Mouse (Mus musculus): ENCODE data around the gene Ccnl1. TPM values are rescaled to one million over a fixed set of nuclear protein-coding genes. Genes with fewer than 3 reads are reported as not detected.

The Ccnl1 gene
- polyA plus RNA-seq, 1 experiment from 2014 or later = 125 TPM

GRCm38 (mm10) chr3:65935153-65935552, 22.9 kb downstream of the Ccnl1 start:
- DNase-seq (ENCODE audit: low spot score) = no peak
- Histone ChIP-seq H3K4me2 (ENCODE audit: low read depth, low read length) (no peak overlapping the region), H3K36me3 (replicated peaks; ENCODE audit: control insufficient read depth, insufficient read depth, low read depth, low read length) (no peaks in the 10 kb centered on the region), H3K27me3 (ENCODE audit: control insufficient read depth, insufficient read depth, low read length) (no peaks in the 10 kb centered on the region), H3K4me3 (ENCODE audit: low read depth, low read length) (no peak overlapping the region), H3K4me1 (ENCODE audit: control insufficient read depth, insufficient read depth, low read length) (no peaks in the 10 kb centered on the region), H3K9me3 (replicated peaks; ENCODE audit: control insufficient read depth, low read length) (no peaks in the 10 kb centered on the region), H3K9ac (replicated peaks; ENCODE audit: low read length) (no peak overlapping the region), H3K27ac (replicated peaks; ENCODE audit: low read depth, low read length) (no peak overlapping the region)
- no peak for ATAC-seq (replicated peaks; ENCODE audit: insufficient number of reproducible peaks, low FRiP score, low TSS enrichment, low read depth)
- 88% methylated on average over 4 of the region's 4 CpGs for WGBS

DNA sequence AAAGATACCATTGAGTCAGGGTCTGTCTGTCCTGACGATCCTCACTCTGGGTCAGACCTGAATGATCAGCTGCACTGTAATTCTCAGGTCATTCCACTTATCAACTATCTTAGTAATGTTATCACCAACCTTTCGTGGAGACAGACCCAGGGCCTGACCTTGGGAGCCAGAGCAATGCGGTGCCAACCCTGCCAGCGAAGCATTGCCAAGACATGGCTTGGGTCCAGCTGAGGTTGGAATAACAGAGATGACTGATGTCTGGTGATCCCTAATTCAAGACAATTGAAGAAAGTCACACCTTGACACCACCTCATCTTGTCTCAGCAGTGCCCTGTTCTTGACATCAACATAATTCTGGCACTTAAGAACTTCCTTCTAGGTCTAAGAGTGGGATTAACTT, 24.3 kb downstream of the Ccnl1 start:
- no peak overlapping the region for H3K9ac ChIP-seq (replicated peaks; ENCODE audit: low read length)
- no peak overlapping the region for H3K4me3 ChIP-seq (ENCODE audit: low read depth, low read length)
- no peaks in the 10 kb centered on the region for H3K27me3 ChIP-seq (ENCODE audit: control insufficient read depth, insufficient read depth, low read length)
- H3K9me3 ChIP-seq (replicated peaks; ENCODE audit: control insufficient read depth, low read length) = no peaks in the 10 kb centered on the region
- 84% methylated on average over 4 of the region's 4 CpGs for WGBS
- ATAC-seq (replicated peaks; ENCODE audit: insufficient number of reproducible peaks, low FRiP score, low TSS enrichment, low read depth) (no peak), DNase-seq (ENCODE audit: low spot score) (no peak)
- no peak overlapping the region for H3K4me2 ChIP-seq (ENCODE audit: low read depth, low read length)
- no peaks in the 10 kb centered on the region for H3K36me3 ChIP-seq (replicated peaks; ENCODE audit: control insufficient read depth, insufficient read depth, low read depth, low read length)
- H3K27ac ChIP-seq (replicated peaks; ENCODE audit: low read depth, low read length) = no peak overlapping the region
- H3K4me1 ChIP-seq (ENCODE audit: control insufficient read depth, insufficient read depth, low read length) = no peaks in the 10 kb centered on the region

GRCm38 (mm10) chr3:65931542-65931941, 26.5 kb downstream of the Ccnl1 start:
- Histone ChIP-seq H3K9ac (replicated peaks; ENCODE audit: low read length) (no peak overlapping the region), H3K4me3 (ENCODE audit: low read depth, low read length) (no peak overlapping the region), H3K9me3 (replicated peaks; ENCODE audit: control insufficient read depth, low read length) (no peaks in the 10 kb centered on the region), H3K4me1 (ENCODE audit: control insufficient read depth, insufficient read depth, low read length) (no peaks in the 10 kb centered on the region), H3K36me3 (replicated peaks; ENCODE audit: control insufficient read depth, insufficient read depth, low read depth, low read length) (no peaks in the 10 kb centered on the region), H3K27me3 (ENCODE audit: control insufficient read depth, insufficient read depth, low read length) (no peaks in the 10 kb centered on the region), H3K4me2 (ENCODE audit: low read depth, low read length) (no peak overlapping the region), H3K27ac (replicated peaks; ENCODE audit: low read depth, low read length) (no peak overlapping the region)
- ATAC-seq (replicated peaks; ENCODE audit: insufficient number of reproducible peaks, low FRiP score, low TSS enrichment, low read depth) = no peak
- WGBS = 84% methylated on average over 7 of the region's 7 CpGs
- DNase-seq (ENCODE audit: low spot score) = no peak

- 55% methylated on average over 8 of the region's 8 CpGs for WGBS
- no peak for DNase-seq (ENCODE audit: low spot score)
- no peaks in the 10 kb centered on the region for H3K36me3 ChIP-seq (replicated peaks; ENCODE audit: control insufficient read depth, insufficient read depth, low read depth, low read length)
- no peak overlapping the region for H3K4me2 ChIP-seq (ENCODE audit: low read depth, low read length)
- H3K27ac ChIP-seq (replicated peaks; ENCODE audit: low read depth, low read length) = no peak overlapping the region
- H3K4me3 ChIP-seq (ENCODE audit: low read depth, low read length) = no peak overlapping the region
- H3K4me1 ChIP-seq (ENCODE audit: control insufficient read depth, insufficient read depth, low read length) = no peaks in the 10 kb centered on the region
- H3K9ac ChIP-seq (replicated peaks; ENCODE audit: low read length) = no peak overlapping the region
- H3K27me3 ChIP-seq (ENCODE audit: control insufficient read depth, insufficient read depth, low read length) = no peaks in the 10 kb centered on the region
- no peaks in the 10 kb centered on the region for H3K9me3 ChIP-seq (replicated peaks; ENCODE audit: control insufficient read depth, low read length)
- no peak for ATAC-seq (replicated peaks; ENCODE audit: insufficient number of reproducible peaks, low FRiP score, low TSS enrichment, low read depth)
These were observed 27.4 kb downstream of the Ccnl1 start for GRCm38 (mm10) chr3:65930636-65931035.

DNA sequence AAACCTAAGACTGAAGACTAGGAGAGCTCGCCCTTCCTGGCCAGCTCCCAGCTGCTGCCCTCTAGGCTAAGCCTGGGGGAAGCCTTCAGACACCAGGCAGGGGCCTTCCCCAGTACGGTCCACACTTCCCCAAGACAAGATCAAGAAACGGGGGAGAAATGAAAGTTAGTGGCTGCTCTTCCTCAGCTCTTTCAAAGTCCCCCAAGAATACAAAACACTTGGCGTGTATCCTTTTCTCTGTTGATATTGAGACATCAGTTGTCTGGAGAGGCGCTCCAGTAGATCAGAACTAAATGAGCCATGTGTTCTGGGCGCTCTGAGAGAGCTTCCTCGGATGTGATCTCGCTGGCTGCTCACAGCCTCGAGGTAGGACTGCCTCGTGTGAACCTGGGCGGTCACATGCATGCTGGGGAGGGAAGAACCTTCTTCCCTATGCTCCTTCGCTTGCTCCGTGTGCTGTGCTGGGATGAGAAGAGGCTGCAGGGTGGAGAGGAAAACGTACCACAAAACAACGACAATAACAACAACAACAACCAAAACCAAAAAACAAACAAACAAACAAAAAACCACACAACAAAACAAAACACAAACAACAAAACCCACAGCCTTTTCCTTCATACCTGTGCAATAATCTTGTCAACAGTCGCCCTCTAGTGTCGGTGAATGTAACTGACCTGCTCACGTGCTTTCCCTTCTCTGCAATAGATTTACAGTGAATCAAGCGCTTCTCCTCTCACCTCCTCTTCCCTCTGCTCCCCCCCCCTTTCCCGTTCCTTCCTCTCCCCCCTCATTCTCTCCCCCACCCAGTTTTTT, 28.0 kb downstream of the Ccnl1 start:
- Histone ChIP-seq H3K27me3 (ENCODE audit: control insufficient read depth, insufficient read depth, low read length) (no peaks in the 10 kb centered on the region), H3K4me3 (ENCODE audit: low read depth, low read length) (no peak overlapping the region), H3K9me3 (replicated peaks; ENCODE audit: control insufficient read depth, low read length) (no peaks in the 10 kb centered on the region), H3K36me3 (replicated peaks; ENCODE audit: control insufficient read depth, insufficient read depth, low read depth, low read length) (no peaks in the 10 kb centered on the region), H3K27ac (replicated peaks; ENCODE audit: low read depth, low read length) (no peak overlapping the region), H3K4me1 (ENCODE audit: control insufficient read depth, insufficient read depth, low read length) (no peaks in the 10 kb centered on the region), H3K4me2 (ENCODE audit: low read depth, low read length) (peak overlapping the region; percentile 22; the same call in 1 of the 2 replicates), H3K9ac (replicated peaks; ENCODE audit: low read length) (peak overlapping the region; percentile 26; the same call in 1 of the 2 replicates)
- DNase-seq (ENCODE audit: low spot score) (peak; percentile 90), ATAC-seq (replicated peaks; ENCODE audit: insufficient number of reproducible peaks, low FRiP score, low TSS enrichment, low read depth) (no peak)
- 25% methylated on average over 20 of the region's 20 CpGs for WGBS

GRCm38 (mm10) chr3:65929304-65929783, 28.7 kb downstream of the Ccnl1 start:
- no peaks in the 10 kb centered on the region for H3K4me1 ChIP-seq (ENCODE audit: control insufficient read depth, insufficient read depth, low read length)
- H3K27ac ChIP-seq (replicated peaks; ENCODE audit: low read depth, low read length) = no peak overlapping the region
- H3K4me3 ChIP-seq (ENCODE audit: low read depth, low read length) = peak overlapping the region; percentile 20; the same call in 1 of the 2 replicates
- WGBS = under 1% methylated on average over 10 of the region's 10 CpGs
- H3K9me3 ChIP-seq (replicated peaks; ENCODE audit: control insufficient read depth, low read length) = no peaks in the 10 kb centered on the region
- H3K9ac ChIP-seq (replicated peaks; ENCODE audit: low read length) = peak overlapping the region; percentile 43
- ATAC-seq (replicated peaks; ENCODE audit: insufficient number of reproducible peaks, low FRiP score, low TSS enrichment, low read depth) = peak; percentile 78
- H3K27me3 ChIP-seq (ENCODE audit: control insufficient read depth, insufficient read depth, low read length) = no peaks in the 10 kb centered on the region
- H3K36me3 ChIP-seq (replicated peaks; ENCODE audit: control insufficient read depth, insufficient read depth, low read depth, low read length) = no peaks in the 10 kb centered on the region
- peak; percentile 90 for DNase-seq (ENCODE audit: low spot score)
- peak overlapping the region; percentile 43 for H3K4me2 ChIP-seq (ENCODE audit: low read depth, low read length)

DNA sequence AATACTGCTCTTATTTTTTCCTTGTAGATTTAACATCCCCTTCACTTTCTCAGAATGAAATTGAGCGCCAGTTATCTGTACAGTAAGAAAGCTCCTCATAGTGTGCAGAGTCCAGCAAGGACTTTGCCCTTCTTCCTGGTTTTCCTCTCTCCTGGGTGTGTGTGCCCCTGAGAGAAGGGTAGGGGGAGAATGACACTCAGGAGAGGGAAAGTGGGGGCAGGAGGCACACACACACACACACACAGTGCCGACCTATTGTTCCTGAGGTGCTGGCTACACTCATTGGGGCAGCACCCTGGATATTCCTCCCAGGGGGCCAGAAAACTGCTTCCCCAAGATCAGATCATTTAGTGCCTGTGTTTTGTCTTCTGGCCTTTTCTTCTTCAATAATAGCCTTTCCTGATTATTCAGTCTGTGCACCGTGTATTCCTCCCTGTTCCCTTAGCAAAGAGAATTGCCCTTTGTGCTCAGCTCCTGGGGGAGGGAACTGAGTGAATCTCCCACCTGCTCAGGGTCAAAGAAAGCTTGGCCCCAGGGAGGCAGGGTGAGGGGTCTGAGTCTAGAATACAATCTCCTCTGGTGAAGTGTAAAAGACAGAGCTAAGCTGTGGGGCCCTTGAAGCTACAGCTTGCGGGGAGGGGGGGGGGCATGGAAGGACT, 29.3 kb downstream of the Ccnl1 start:
- H3K4me2 ChIP-seq (ENCODE audit: low read depth, low read length) = no peak overlapping the region; the same call in 1 of the 2 replicates
- peak; percentile 27 for DNase-seq (ENCODE audit: low spot score)

GRCm38 (mm10) chr3:65927685-65928084, 30.4 kb downstream of the Ccnl1 start:
- no peak overlapping the region for H3K27ac ChIP-seq (replicated peaks; ENCODE audit: low read depth, low read length)
- no peaks in the 10 kb centered on the region for H3K36me3 ChIP-seq (replicated peaks; ENCODE audit: control insufficient read depth, insufficient read depth, low read depth, low read length)
- no peaks in the 10 kb centered on the region for H3K9me3 ChIP-seq (replicated peaks; ENCODE audit: control insufficient read depth, low read length)
- DNase-seq (ENCODE audit: low spot score) (no peak), ATAC-seq (replicated peaks; ENCODE audit: insufficient number of reproducible peaks, low FRiP score, low TSS enrichment, low read depth) (no peak)
- no peak overlapping the region for H3K4me3 ChIP-seq (ENCODE audit: low read depth, low read length)
- H3K4me2 ChIP-seq (ENCODE audit: low read depth, low read length) = no peak overlapping the region
- no peaks in the 10 kb centered on the region for H3K4me1 ChIP-seq (ENCODE audit: control insufficient read depth, insufficient read depth, low read length)
- WGBS = 57% methylated on average over 7 of the region's 7 CpGs
- no peak overlapping the region for H3K9ac ChIP-seq (replicated peaks; ENCODE audit: low read length)
- H3K27me3 ChIP-seq (ENCODE audit: control insufficient read depth, insufficient read depth, low read length) = no peaks in the 10 kb centered on the region

More for the DNA sequence above, 29.3 kb downstream of the Ccnl1 start:
- ATAC-seq (replicated peaks; ENCODE audit: insufficient number of reproducible peaks, low FRiP score, low TSS enrichment, low read depth) = peak; percentile 31; the same call in 1 of the 2 replicates
- H3K9ac ChIP-seq (replicated peaks; ENCODE audit: low read length) = peak overlapping the region; percentile 15; the same call in 1 of the 2 replicates
- no peak overlapping the region for H3K4me3 ChIP-seq (ENCODE audit: low read depth, low read length)
- H3K9me3 ChIP-seq (replicated peaks; ENCODE audit: control insufficient read depth, low read length) = no peaks in the 10 kb centered on the region
- H3K27ac ChIP-seq (replicated peaks; ENCODE audit: low read depth, low read length) = 0 out of 2 replicates have a peak overlapping the region, but pooled peaks have one; percentile 21
- no peaks in the 10 kb centered on the region for H3K4me1 ChIP-seq (ENCODE audit: control insufficient read depth, insufficient read depth, low read length)
- 44% methylated on average over 4 of the region's 4 CpGs for WGBS
- no peaks in the 10 kb centered on the region for H3K27me3 ChIP-seq (ENCODE audit: control insufficient read depth, insufficient read depth, low read length)
- no peaks in the 10 kb centered on the region for H3K36me3 ChIP-seq (replicated peaks; ENCODE audit: control insufficient read depth, insufficient read depth, low read depth, low read length)
